Mouse (Mus musculus) activated CD4-positive, CD25-positive, alpha-beta regulatory T cell (primary cell): ENCODE measurements around the gene Uts2r. TPM values are rescaled to one million over a fixed set of nuclear protein-coding genes. Genes with fewer than 3 reads are reported as not detected.

Source experiments
- polyA plus RNA-seq, 2 experiments: library from polyadenylated mRNA; unstranded; fragments of 100-300 nt; shearing (Covaris generic); gene quantifications; one replicate each; pipeline ENCODE4 v1.2.1; 2017

Uts2r gene
- polyA plus RNA-seq = not detected

DNA sequence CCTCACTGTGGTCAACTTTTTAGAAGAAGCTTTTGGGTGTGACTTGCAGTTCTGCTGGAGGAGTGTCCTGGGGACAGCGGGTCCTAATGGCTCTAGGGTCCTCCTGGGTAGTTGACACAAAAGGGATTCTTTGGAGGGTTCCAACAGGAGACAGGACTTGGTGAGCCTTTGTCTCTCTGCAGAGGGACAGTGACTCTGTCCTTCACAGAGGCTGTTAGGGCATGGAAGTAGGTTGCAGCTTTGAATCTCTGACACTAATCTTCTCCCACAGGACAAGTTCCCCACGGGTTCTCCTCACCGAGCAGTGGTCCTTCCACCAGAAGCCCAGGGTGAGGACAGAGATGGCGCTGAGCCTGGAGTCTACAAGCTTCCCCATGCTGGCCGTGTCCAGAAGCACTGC lies at the start of gene Uts2r:
Gene Uts2r (plus strand): TSS at position 301 of the 400 bp plus-strand sequence.

DNA sequence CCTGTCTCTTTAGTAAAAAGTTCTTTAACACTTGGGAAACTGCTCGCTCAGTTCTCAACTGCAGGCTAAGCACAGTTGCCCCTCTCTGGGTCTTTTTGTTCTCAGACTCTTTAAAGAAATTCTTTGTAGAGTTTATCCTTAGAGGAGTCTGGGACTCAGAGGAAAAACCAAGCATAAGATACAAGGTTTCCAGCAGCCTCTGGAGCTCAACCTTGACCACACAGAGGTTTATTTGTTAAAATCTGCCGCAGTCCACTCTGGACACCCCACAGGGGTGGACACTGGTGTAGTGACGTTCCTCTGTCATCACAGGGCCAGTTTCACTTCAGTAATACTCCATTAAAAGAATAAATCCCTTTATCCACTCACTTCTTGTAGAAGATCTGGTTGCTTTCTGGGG lies 41.5 kb upstream of the Uts2r start, which contains the start of gene Tex19.2:
Gene Tex19.2 (minus strand): TSS at position 101 of the 400 bp plus-strand sequence.

DNA sequence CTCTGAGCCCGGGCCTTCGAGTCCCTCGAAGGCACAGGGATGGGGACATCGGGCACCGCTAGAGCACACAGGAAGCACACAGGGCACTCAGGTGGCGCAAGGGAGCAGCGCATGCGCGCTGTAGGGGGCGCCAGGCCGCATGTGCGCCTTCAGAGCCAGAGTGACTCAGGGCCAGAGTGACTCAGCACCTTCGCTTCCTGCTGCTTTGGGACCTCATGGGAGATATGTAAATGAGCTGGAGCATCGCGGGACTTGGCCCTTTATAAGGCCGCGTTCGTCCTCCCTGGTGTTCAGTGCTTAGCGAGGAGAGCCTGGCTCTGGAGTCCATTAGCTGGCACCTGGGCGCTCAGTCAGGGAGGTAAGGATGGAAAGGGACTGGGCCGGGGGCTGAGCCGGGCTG lies 14.2 kb upstream of the Uts2r start, which contains the start of gene Tex19.1:
Gene Tex19.1 (plus strand): TSS at position 279 of the 400 bp plus-strand sequence.

DNA sequence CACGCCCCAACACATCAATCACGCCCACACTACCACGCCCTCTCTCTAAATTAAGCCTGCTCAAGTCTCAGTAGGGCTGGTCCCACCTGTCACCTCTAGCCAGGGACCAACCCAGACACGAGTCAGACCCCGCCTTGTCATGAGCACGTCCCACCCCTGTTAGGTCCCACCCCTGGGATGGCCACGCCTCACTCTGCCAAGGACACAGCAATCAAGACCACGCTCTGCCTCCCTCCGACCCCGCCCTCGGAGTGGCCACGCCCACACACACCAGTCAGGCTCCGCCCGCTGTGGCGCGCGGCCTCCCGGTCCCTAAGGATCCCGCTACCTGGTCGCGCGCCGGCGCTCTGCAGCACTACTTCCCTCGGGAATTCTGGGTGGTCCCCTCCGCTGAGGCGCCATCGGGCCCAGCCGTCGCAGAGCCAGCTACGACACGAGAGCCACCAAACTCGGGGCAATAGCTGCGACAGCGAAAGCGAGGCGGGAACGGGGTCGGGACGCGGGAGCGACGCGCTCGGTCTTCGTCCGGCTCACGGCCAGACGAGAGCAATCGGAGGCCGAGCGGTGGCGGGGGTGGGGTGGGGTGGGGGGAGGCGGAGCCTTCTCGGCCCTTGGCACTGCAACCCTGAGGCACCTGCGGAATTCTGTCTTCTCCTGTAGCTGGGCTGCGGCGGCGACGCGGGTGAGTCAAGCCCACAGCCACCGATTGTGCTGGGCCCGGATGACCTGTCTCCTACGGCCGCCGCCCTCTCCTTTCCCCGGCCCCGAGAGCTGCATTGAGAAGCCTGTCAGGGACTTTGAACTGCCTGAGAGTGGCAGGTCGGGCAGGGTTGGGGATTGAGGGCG lies 44.3 kb downstream of the Uts2r start, which contains the start of the genes Hexdc and Ogfod3:
Gene Hexdc (plus strand): TSS at position 273 of the 846 bp plus-strand sequence.
Gene Ogfod3 (minus strand): TSS at position 551 of the 846 bp plus-strand sequence.

Other genes with a start within 250 kb of the Uts2r start
- gene Ccdc57, start 227.4 kb upstream of the Uts2r start, polyA plus RNA-seq = under 1 TPM; 0.06 to 0.24 TPM
- 10 to 100 TPM; 10.0 to 24.2 TPM for gene Slc16a3, start 211.8 kb upstream of the Uts2r start, polyA plus RNA-seq
- gene Csnk1d, start 168.9 kb upstream of the Uts2r start, polyA plus RNA-seq = 100 to 1,000 TPM; 120 to 151 TPM
- gene Cd7, start 120.9 kb upstream of the Uts2r start, polyA plus RNA-seq = 100 to 1,000 TPM; 102 to 189 TPM
- gene Sectm1b, start 96.7 kb upstream of the Uts2r start, polyA plus RNA-seq = not detected
- gene Sectm1a, start 79.1 kb upstream of the Uts2r start, polyA plus RNA-seq = under 1 TPM in 1 of 2 experiments, not detected in 1; 0.74 TPM
- not detected for gene Tex19.2, start 41.6 kb upstream of the Uts2r start, polyA plus RNA-seq
- gene Tex19.1, start 14.1 kb upstream of the Uts2r start, polyA plus RNA-seq = not detected
- gene Hexdc, start 44.2 kb downstream of the Uts2r start, polyA plus RNA-seq = 1 to 10 TPM; 1.1 to 3.1 TPM
- 10 to 100 TPM in 1 of 2 experiments, 1 to 10 TPM in 1; 4.7 to 11.0 TPM for gene Ogfod3, start 44.4 kb downstream of the Uts2r start, polyA plus RNA-seq
- 100 to 1,000 TPM in 1 of 2 experiments, 10 to 100 TPM in 1; 93.0 to 128 TPM for gene Cybc1, start 69.1 kb downstream of the Uts2r start, polyA plus RNA-seq
- 10 to 100 TPM; 28.2 to 39.8 TPM for gene Narf, start 77.0 kb downstream of the Uts2r start, polyA plus RNA-seq
- 10 to 100 TPM; 12.8 to 15.0 TPM for gene Foxk2, start 99.7 kb downstream of the Uts2r start, polyA plus RNA-seq
- 10 to 100 TPM; 30.8 to 44.6 TPM for gene Wdr45b, start 194.2 kb downstream of the Uts2r start, polyA plus RNA-seq
- under 1 TPM in 1 of 2 experiments, not detected in 1; 0.58 TPM for gene Rab40b, start 228.0 kb downstream of the Uts2r start, polyA plus RNA-seq